Mouse (Mus musculus) brown adipose tissue, adult 24 weeks (tissue): ENCODE data around the gene Gm2916. TPM values are rescaled to one million over a fixed set of nuclear protein-coding genes. Genes with fewer than 3 reads are reported as not detected.
"Not testable (repeated sequence)": the region's sequence is repeated elsewhere in the genome, so short reads cannot be mapped to it uniquely, and the experiment has no call there.

Source experiments
- H3K27ac ChIP-seq: fragments of 200-500 bp; replicated peaks from 2 replicates; pipeline ENCODE4 v1.5.1; 2012; ENCODE audit warnings: low read depth, mild to moderate bottlenecking, low read length
- H3K4me1 ChIP-seq: fragments of 200-500 bp; 2 replicates; pipeline ENCODE4 v1.6.1; 2012; ENCODE audit warnings: low read length, mixed read lengths; ENCODE audit not compliant: control insufficient read depth, insufficient read depth, insufficient read length
- H3K4me3 ChIP-seq: fragments of 200-500 bp; 2 replicates; pipeline ENCODE4 v1.5.1; 2012; ENCODE audit warnings: low read depth, mild to moderate bottlenecking, low read length, moderate library complexity; ENCODE audit not compliant: insufficient read depth
- polyA plus RNA-seq: library from polyadenylated mRNA; stranded (reverse); fragments of >200 nt; gene quantifications from 2 replicates; pipeline ENCODE4 v1.2.4, GENCODE M21; 2012; ENCODE audit not compliant: missing spikeins, insufficient read depth, insufficient read length

Gm2916 gene
- polyA plus RNA-seq, result not detected in 2 replicates

DNA sequence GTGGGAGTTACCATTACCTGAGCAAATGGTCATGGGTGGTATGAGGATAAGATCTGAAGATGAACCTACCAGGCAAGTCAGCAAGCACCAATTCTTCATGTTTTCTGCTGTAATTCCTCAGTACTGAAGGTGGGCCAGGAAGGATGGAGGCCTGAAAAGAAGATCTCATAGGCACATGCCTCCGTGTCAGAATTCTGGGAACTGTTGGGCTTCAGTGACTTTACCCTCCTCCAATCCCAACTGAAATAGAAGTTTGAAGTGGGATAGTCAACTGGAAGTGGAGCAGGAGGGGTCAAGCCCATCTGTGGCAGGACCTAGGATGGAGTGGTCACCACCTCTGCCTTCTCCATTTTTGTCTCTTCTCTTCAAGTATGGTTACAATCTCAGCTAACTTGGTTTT lies at the start of gene Gm2916:
Gene Gm2916, plus strand, starts transcription at position 301 of the 400 bp plus-strand sequence.
- H3K4me1 ChIP-seq, H3K4me3 ChIP-seq, H3K27ac ChIP-seq: not testable (repeated sequence)

- not testable (repeated sequence) for H3K4me1 ChIP-seq, H3K27ac ChIP-seq, H3K4me3 ChIP-seq
Observed at GRCm38 (mm10) chr14:3845945-3846344, 38.0 kb upstream of the Gm2916 start, which contains the start of gene Gm3033. Gene Gm3033, plus strand, starts transcription at chr14:3846245.

DNA sequence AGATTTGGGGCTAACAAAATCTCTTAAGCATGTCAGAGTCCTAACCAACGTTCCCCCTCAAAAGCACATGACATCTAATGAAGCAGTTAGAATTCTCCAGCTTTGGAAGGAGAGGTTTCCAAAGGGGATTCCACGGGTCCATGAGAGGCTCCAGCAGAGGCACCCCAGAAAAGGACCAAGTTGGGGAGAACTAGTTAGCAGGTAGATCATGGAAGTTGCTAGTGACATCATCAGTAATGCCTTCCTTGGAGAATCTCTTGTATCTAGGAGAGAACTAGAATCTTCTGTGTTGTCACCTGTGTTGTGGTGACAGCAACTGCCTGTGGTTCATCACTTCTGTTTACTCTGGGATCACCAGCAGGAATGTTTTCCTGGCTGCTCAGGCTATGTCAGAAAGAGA lies 47.5 kb downstream of the Gm2916 start, which contains the start of gene Gm3029:
Gene Gm3029, plus strand, starts transcription at position 301 of the 400 bp plus-strand sequence.
- H3K4me3 ChIP-seq, H3K4me1 ChIP-seq, H3K27ac ChIP-seq: not testable (repeated sequence)

GRCm38 (mm10) chr14:3963247-3963646 lies 79.3 kb downstream of the Gm2916 start, which contains the start of gene Gm3095:
Gene Gm3095, plus strand, starts transcription at chr14:3963547.
- H3K4me1 ChIP-seq, H3K27ac ChIP-seq, H3K4me3 ChIP-seq: not testable (repeated sequence)

Other genes starting within 250 kb of the Gm2916 start
- not detected in 2 replicates for gene Gm3012, start 249.7 kb upstream of the Gm2916 start, polyA plus RNA-seq
- not detected in 2 replicates for gene Gm3020, start 232.1 kb upstream of the Gm2916 start, polyA plus RNA-seq
- gene Gm3043, start 195.4 kb upstream of the Gm2916 start, polyA plus RNA-seq, result not detected in 2 replicates
- not detected in 2 replicates for gene Gm3002, start 74.1 kb upstream of the Gm2916 start, polyA plus RNA-seq
- gene Gm3033, start 37.9 kb upstream of the Gm2916 start, polyA plus RNA-seq, result not detected in 2 replicates
- gene Gm3029, start 47.6 kb downstream of the Gm2916 start, polyA plus RNA-seq, result not detected in 2 replicates
- not detected in 2 replicates for gene Gm3095, start 79.4 kb downstream of the Gm2916 start, polyA plus RNA-seq
- gene Gm3099, start 114.2 kb downstream of the Gm2916 start, polyA plus RNA-seq, result not detected in 2 replicates
- gene Gm5796, start 139.8 kb downstream of the Gm2916 start, polyA plus RNA-seq, result not detected in 2 replicates
- gene Gm3115, start 199.9 kb downstream of the Gm2916 start, polyA plus RNA-seq, result not detected in 2 replicates
- not detected in 2 replicates for gene Gm8108, start 226.4 kb downstream of the Gm2916 start, polyA plus RNA-seq